Mouse (Mus musculus) thymus, adult 2 months (tissue): ENCODE measurements around the gene Gtpbp1.
A peak's percentile ranks its signal among the peaks of the same experiment; 100 is the strongest.

ENCODE experiments used
- CTCF ChIP-seq: fragments of 200-500 bp; IDR thresholded peaks from 2 replicates; pipeline ENCODE4 v1.5.1; 2012; ENCODE audit warnings: mild to moderate bottlenecking, control low read depth, low read length, moderate library complexity, borderline replicate concordance; ENCODE audit not compliant: control insufficient read depth, poor library complexity, insufficient read depth; ENCODE audit errors: extremely low read depth
- POLR2A ChIP-seq: fragments of 200-500 bp; IDR thresholded peaks from 2 replicates; pipeline ENCODE4 v1.6.1; 2012; ENCODE audit warnings: mild to moderate bottlenecking, low read length, control low read depth, moderate library complexity; ENCODE audit not compliant: control insufficient read depth, poor library complexity, insufficient read depth; ENCODE audit errors: extremely low read depth

- TF ChIP-seq POLR2A (0 out of 2 replicates have a peak, but pooled peaks have one; percentile 16), CTCF (no peak)
Measured at GRCm38 (mm10) chr15:79763601-79764246, 73.1 kb downstream of the Gtpbp1 start.
